Mouse (Mus musculus) heart, adult 2 months (tissue): Measurements from ENCODE around the gene Oxsm.

Experiments used
- CTCF ChIP-seq: fragments of 200-600 bp; IDR thresholded peaks from 2 replicates; pipeline ENCODE4 v1.8.1; 2022; ENCODE audit warnings: antibody characterized with exemption, mild to moderate bottlenecking, moderate library complexity
- EP300 ChIP-seq: fragments of 200-500 bp; IDR thresholded peaks from 2 replicates; pipeline ENCODE4 v1.6.1; 2011; ENCODE audit warnings: low read depth, low read length, control low read depth; ENCODE audit not compliant: insufficient read depth
- POLR2A ChIP-seq: fragments of 200-500 bp; IDR thresholded peaks from 2 replicates; pipeline ENCODE4 v1.6.1; 2011; ENCODE audit warnings: mild to moderate bottlenecking, low read depth, low read length, control low read depth; ENCODE audit not compliant: insufficient read depth

GRCm38 (mm10) chr14:16261869-16262268 is 12.3 kb upstream of the Oxsm start:
- TF ChIP-seq POLR2A (no peak), CTCF (no peak), EP300 (no peak)
